Mouse (Mus musculus): ENCODE results near the gene Dbnl. TPM values are rescaled to one million over a fixed set of nuclear protein-coding genes. Genes with fewer than 3 reads are reported as not detected.
A peak's percentile ranks its signal among the peaks of the same experiment; 100 is the strongest.
"Not testable (repeated sequence)": the region's sequence is repeated elsewhere in the genome, so short reads cannot be mapped to it uniquely, and the experiment has no call there.

Dbnl gene
- total RNA-seq, 2 experiments from 2014 or later: 37.4 to 40.6 TPM

GRCm38 (mm10) chr11:5789754-5790333 is 1.6 kb downstream of the Dbnl start:
- intact Hi-C loops (cut with DNase I): loop anchor here (5.0 kb wide), 2 partner anchors 87 to 97 kb away; partner anchors contain the start of gene Pold2
- no peak for DNase-seq

- intact Hi-C loops (cut with DNase I): loop anchor here (5.0 kb wide), 1 partner anchor 87 kb away; the partner anchor contains the start of gene Pold2
- no peak for DNase-seq
These were observed 2.1 kb downstream of the Dbnl start for GRCm38 (mm10) chr11:5790431-5790830.

GRCm38 (mm10) chr11:5795290-5795689 is 7.0 kb downstream of the Dbnl start:
- intact Hi-C loops (cut with DNase I): no loop called here

GRCm38 (mm10) chr11:5795706-5796105 is 7.4 kb downstream of the Dbnl start:
- intact Hi-C loops (cut with DNase I): no loop called here

More at GRCm38 (mm10) chr11:5795290-5795689, 7.0 kb downstream of the Dbnl start:
- no peak for DNase-seq

GRCm38 (mm10) chr11:5796939-5797338 is 8.7 kb downstream of the Dbnl start:
- intact Hi-C loops (cut with DNase I): no loop called here
- DNase-seq: no peak

More at GRCm38 (mm10) chr11:5795706-5796105, 7.4 kb downstream of the Dbnl start:
- peak; percentile 77 to 84 for DNase-seq

GRCm38 (mm10) chr11:5797371-5797770 is 9.1 kb downstream of the Dbnl start:
- no peak for DNase-seq
- intact Hi-C loops (cut with DNase I): no loop called here

- intact Hi-C loops (cut with DNase I): no loop called here
These were observed 9.6 kb downstream of the Dbnl start for GRCm38 (mm10) chr11:5797928-5798327.

GRCm38 (mm10) chr11:5799621-5800490 is 11.6 kb downstream of the Dbnl start:
- DNase-seq: peak in 1 of 2 experiments; percentile 36
- intact Hi-C loops (cut with DNase I): no loop called here

More at GRCm38 (mm10) chr11:5797928-5798327, 9.6 kb downstream of the Dbnl start:
- DNase-seq: no peak

GRCm38 (mm10) chr11:5801511-5801910 is 13.2 kb downstream of the Dbnl start:
- peak in 1 of 2 experiments; percentile 23 for DNase-seq
- intact Hi-C loops (cut with DNase I): no loop called here

GRCm38 (mm10) chr11:5802005-5802404 is 13.7 kb downstream of the Dbnl start:
- DNase-seq: peak; percentile 47 to 55
- intact Hi-C loops (cut with DNase I): no loop called here

- peak in 1 of 2 experiments; percentile 37 for DNase-seq
- intact Hi-C loops (cut with DNase I): no loop called here
These were observed 14.3 kb downstream of the Dbnl start for GRCm38 (mm10) chr11:5802457-5803217.

- intact Hi-C loops (cut with DNase I): no loop called here
- DNase-seq: peak; percentile 80 to 87
These were observed 15.3 kb downstream of the Dbnl start, which contains the start of gene Pgam2 for GRCm38 (mm10) chr11:5803551-5803981. Gene Pgam2, minus strand, starts transcription at chr11:5803733.

GRCm38 (mm10) chr11:5804174-5804573 is 15.9 kb downstream of the Dbnl start:
- intact Hi-C loops (cut with DNase I): no loop called here
- no peak for DNase-seq

- no peak for DNase-seq
- intact Hi-C loops (cut with DNase I): no loop called here
These were observed 17.4 kb downstream of the Dbnl start for GRCm38 (mm10) chr11:5805711-5806110.

- intact Hi-C loops (cut with DNase I): no loop called here
- DNase-seq: no peak
These were observed 19.7 kb downstream of the Dbnl start for GRCm38 (mm10) chr11:5807956-5808355.

- DNase-seq; intact Hi-C loops (cut with DNase I): not testable (repeated sequence)
These were observed 21.2 kb downstream of the Dbnl start for GRCm38 (mm10) chr11:5809487-5809886.

- no peak for DNase-seq
- intact Hi-C loops (cut with DNase I): no loop called here
These were observed 25.1 kb downstream of the Dbnl start for GRCm38 (mm10) chr11:5813381-5813780.

GRCm38 (mm10) chr11:5819223-5819622 is 30.9 kb downstream of the Dbnl start:
- DNase-seq: no peak
- intact Hi-C loops (cut with DNase I): no loop called here

- intact Hi-C loops (cut with DNase I): no loop called here
- no peak for DNase-seq
These were observed 37.1 kb downstream of the Dbnl start for GRCm38 (mm10) chr11:5825432-5825831.

- no peak for DNase-seq
- intact Hi-C loops (cut with DNase I): no loop called here
These were observed 39.6 kb downstream of the Dbnl start for GRCm38 (mm10) chr11:5827931-5828330.

All from heart, postnatal 10 days (tissue).